Mouse (Mus musculus) lung, postnatal 10 days (tissue): ENCODE data around the gene Polr1e.
"Not testable (repeated sequence)": the region's sequence is repeated elsewhere in the genome, so short reads cannot be mapped to it uniquely, and the experiment has no call there.

ENCODE experiments used
- DNase-seq: peaks from one replicate; pipeline ENCODE4 v3.0.0; 2021

The Polr1e gene

DNA sequence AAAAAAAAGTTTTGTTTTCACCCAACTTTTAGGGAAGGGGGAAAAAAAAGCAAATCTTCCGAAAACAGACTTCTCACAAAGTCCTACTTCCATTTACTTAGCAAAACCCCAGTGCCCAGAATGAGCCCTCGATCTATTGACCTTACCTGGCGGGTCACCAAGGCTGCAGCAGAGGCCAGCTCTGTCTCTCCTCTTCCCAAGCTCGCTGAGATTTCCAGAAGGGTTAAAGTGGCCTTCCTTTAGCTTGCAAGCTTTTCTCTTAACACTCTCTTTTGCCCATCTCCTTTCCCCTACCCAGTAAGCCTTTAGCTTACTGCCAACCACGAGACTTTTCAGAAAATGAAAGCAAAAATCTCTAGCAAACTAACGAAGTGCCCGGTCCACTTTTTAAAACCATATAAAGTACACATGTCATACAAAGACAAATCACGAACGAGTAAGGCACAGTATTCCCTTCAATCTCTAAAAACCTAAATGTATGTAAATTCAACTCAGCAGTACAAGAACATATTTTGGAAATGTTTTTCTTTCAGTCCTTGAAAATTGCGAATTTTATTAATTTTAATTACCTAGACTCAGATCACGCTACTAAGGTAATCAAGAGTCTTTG lies 7.5 kb upstream of the Polr1e start:
- DNase-seq = peak; percentile 26

DNA sequence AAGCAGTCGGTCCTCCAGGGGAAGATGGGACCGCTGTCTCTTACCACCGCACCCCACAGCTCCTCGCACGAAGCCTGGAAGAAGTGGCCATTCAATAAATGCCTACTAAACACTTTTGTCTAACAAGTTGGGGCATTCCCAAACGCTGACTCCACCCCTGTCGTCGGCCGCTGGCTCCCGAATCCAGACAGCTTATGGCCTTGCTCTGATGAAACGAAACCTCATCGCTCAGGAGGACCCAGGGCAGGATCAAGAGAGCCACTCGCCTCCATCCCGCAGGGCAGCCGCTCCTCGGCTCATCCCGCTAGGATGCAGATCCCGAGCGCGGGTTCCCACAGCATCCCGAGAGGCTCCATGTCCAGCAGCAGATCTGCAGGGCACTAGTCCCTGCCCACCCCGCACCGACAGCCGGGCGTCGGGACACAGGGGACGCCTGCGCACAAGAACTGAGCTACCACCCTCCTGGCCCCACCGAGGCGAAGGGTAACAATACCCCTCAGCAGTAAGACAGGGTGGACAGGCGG lies 6.7 kb upstream of the Polr1e start:
- DNase-seq = peak; percentile 82

DNA sequence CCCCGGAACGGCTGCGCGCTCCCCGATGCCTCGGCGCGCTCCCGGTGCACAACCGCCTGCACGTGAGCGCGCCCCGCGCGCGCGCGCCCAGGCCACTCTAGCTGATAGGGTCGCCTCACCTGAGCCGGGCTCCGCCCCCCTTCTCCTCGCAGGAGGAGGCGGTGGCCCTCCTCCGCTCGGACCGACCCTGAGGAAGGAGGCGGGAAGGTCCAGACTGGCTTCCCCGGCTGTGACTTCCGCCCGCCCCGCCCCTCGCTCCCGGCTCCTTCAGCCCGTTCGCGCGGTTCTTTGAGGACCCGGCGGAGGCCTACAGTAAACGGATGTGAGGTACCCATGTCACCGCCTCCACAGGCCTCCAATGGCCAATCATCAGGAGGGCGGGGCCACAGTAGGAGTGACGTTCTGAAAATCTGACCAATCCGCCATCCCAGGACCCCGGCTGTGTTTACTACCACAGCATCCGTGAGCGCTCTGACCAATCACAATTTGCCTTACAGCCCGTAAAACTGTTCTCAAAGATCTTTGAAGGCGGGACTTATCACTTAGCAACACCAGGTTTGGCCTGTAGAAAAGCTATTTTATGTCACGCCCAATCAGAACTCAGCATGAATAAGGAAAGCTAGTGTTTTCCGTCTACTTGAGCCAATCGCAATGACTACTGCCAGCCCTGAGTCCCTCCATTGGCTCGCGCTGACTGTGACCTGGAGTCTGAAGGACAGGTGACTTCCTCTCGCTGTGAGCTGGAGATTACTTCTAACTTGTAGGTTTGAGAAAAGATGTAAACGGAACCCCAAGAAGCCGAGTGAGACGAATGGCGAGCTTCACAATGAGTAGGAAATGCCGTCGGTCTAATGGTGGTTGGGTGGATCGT lies 6.0 kb upstream of the Polr1e start, which contains the start of gene Zbtb5:
Gene Zbtb5 (minus strand): TSS at position 308 of the 871 bp plus-strand sequence.
- DNase-seq = peak; percentile 100

DNA sequence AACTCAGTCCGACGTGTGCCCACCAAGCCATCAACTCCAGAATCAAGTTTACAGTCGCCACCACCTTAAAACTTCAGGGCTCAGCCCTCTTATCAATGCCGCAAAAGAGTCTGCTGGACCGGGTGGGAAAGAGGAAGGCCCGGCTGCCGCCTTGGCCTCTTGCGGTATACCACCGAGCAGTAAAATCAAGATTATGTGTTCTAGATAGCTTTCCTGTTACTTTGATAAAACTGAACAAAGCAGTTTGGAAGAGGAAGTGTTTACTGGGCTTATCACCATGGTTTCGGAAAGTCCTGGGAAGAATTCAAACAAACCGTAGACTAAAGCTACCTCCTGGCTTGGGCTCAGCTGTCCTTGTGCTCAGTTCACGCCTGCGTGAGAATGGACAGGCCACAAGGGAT lies 5.4 kb upstream of the Polr1e start:
- DNase-seq = no peak

DNA sequence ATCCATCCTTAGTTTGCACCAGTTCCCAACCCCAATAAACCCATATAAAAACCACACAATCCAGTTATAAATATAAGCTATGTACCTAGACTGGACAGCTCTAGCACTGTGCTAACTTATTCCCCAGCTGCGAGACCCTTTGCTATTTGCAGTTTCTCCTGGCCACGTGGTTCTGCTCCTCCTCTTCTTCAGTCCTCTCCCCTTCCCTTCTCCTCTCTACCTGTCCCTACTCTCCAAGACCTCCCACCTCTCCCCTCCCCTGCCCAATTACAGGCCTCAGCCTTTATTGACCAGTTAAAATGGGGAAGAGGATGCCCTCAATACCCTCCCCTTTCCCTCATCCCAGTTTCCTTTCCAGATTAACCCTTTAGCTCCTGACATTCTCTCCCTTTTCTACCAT lies 4.8 kb upstream of the Polr1e start:
- no peak for DNase-seq

DNA sequence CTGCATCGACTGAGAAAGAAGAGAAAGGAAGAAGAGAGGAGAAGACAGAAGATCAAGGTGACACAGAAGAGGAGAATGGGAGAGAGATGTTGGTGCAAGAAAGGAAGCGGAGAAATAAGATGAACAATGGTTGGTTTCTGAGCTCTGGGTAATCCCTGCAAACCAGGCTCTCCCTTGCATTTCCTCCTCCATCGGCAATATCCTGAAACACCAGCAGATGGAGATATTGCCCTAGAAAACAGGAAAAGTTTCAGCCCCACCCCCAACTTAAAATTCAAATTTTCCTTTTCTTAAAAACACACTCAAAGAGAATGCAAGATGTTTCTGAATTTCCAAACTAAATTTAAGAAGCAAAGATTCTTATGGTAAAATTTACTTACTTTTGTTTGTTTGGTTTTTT lies 2.8 kb upstream of the Polr1e start:
- DNase-seq = peak; percentile 80

DNA sequence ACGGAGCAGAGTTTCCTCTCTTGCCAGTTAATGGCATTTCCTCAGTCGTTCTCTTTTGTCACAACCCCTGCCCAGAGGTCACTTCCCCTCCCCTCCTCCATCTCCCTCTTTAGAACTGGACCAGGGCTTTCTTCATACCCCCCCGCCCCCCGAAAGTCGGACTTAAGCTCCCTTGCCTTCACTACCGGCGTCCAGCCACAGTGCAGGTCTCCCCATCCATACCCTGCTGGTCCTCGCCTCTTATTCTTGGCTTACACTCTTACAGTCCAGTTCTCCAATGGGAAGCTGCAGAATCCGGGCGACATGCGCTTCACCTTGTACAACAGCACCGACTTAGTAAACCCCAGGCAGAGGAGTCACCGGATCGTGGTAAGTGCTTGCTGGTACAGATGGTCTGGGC lies 626 bp downstream of the Polr1e start:
- no peak for DNase-seq

DNA sequence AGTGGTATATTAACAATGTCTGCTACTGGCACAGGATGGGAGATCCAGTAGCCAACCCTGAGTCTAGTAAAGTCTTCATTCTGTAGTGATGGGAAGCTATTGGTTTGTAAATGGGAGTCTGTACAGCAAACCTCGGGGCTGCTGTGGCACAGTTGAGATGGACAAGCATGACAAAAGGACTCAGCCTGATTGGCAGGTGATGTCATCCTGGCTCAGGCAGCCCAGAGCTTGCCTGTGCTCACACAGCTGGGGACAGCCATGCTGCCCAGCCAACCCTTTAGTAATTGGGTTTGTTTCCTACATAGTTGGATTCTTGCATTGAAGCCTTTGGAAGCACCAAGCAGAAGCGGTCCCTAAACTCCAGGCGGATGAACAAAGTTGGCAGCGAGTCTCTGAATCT lies 8.1 kb downstream of the Polr1e start:
- no peak for DNase-seq

DNA sequence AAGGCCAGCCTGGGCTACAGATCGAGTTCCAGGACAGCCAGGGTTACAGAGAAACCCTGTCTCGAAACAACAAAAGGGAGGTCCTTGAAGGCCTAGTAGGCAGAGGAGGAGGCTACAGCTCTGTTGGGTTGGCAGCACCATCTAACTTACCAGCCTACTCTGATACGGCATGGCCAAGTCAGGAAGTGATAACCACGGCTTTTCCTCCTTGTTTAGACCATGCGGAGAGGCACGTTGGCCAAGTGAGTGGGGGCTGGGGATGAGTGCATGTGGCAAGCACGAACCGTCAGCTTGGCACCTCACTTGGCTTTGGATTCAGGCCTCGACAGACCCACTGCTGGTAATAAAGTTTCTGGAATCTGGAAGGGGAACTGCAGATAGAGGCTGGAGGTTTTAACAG lies 14.2 kb downstream of the Polr1e start:
- DNase-seq = no peak

DNA sequence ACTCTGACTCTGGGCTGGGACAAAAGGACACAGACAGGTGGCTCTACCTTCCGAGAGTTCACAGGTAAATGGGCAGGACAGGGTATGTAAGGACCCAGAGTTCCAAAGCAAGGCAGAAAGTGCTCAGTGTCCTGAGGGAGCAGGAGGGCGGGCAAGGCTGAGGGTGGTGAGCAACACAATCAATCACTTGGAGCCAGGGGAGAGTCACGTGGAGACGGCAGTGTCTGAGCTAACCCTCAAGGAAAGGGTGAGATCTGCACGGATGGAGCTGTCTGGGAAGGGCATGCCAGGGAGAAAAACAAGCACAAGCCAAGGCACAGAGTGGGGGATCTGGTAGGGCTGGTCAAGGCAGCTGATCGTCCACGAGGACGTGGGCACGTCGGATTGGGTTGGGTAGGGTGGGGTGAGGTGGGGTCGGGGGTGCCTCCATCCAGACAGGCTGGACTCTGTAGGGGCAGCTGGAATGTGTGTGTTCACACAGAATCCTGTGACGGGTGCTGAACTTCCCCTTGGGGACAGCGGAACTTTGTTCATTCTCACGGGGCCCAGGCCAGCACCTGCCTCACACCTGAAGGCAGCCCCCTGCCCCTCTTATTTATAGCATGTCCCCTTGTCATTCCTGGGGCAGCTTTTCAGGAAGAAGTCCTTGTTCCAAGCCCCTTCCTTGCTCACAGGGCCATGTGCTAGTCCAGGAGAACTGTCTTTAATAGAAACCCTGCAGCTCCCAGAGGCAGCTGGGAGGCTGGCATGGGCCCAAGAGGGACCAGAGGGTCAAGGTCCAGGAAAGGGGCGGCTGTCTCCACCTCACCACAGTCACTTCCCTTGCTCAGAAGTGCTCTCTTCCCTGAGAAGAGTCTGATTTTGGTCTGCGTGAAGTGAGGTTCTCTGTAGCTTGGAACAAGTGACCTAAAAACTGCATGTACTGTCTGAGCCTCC lies 16.6 kb downstream of the Polr1e start:
- DNase-seq = peak; percentile 65

DNA sequence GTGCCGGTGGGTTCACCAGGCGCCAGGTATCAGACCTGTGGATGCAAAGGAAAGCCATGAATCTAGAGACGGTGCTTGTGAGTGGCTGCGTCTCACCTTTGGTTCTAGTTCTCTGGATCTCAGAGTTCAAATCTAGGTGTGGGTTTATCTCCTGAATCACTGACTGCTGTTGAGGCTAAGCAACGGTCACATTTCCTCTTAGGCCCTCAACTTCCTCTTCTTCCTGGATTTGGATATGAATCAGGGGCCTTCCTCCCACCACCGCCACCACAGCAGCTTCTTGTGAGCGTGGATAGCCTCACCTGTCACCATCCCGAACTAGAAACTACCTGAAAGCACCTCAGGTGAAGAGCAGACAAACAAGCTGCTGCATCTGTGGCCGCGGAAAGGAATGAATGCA lies 17.7 kb downstream of the Polr1e start:
- no peak for DNase-seq

DNA sequence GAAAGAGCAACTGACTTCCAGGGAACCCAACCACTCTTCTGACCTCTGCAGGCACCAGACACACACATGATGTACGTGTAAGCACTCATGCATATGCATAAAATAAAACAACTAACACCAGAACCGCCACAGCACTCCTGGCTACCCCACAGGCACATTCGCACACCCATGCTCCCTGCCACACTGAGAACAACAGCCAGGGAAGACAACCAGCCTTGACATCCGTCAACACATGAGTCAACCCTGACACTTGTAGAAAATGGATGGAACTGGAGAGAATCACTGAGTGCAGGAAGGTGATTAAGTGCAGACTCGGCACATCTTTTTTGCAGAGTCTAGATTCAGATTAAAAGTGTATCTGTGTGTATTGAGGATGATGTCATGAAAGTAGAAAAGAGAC lies 18.2 kb downstream of the Polr1e start:
- no peak for DNase-seq

DNA sequence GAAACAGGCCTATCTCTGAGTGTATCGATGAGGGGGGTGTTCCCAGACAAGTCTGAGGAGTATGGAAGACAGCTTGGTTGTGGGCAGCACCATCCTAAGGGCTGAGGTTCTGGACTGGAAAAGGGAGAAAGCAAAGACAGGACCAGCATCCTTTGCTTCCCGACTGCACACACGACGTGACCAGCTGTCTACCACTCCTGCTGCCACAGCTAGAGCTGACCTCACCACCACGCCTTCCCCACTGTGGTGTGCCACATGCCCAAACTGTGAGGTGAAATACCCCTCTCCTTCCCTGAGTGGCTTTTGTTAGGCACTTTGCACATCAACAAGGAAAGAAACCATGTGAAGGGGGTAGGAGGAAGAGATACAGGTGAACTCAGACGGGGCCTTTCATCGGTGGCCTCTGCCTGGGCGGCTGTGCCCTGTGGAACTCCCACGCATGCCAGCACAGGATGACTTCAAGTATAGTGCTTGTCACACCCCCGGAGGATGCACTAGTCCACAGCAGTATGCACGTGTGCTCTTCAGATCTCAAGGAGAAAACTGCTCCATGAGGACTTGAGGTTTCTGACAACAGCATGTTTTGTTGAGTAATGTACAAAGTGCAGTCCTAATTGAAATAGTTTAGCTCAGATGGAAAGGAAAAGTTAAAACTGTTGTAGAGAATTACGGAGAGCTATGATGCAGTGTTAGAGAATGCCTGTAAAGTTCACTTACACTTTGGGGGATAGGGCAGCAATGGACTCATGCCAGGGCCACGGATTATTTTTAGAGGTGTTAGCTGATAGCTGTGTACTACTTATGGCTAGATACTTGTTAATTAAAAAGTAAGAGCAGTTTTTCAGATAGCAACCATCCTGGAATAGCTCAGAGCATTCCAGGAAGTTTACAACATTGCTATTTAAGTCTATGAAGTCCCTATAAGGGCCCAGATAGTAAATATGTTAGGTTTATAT lies 19.4 kb downstream of the Polr1e start:
- DNase-seq = peak; percentile 52

DNA sequence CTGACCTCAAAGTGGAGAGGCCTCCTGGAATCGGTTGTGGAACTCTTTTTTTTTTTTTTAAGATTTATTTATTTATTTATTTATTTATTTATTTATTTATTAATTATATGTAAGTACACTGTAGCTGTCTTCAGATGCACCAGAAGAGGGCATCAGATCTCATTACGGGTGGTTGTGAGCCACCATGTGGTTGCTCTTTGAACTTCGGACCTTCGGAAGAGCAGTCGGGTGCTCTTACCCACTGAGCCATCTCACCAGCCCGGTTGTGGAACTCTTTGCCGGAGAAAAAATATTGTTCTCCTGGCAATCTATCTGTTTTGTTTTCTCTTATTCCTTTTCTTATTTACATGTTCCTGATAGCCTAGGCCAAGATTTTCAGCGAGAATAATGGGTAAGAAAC lies 20.5 kb downstream of the Polr1e start:
- peak; percentile 19 for DNase-seq

DNA sequence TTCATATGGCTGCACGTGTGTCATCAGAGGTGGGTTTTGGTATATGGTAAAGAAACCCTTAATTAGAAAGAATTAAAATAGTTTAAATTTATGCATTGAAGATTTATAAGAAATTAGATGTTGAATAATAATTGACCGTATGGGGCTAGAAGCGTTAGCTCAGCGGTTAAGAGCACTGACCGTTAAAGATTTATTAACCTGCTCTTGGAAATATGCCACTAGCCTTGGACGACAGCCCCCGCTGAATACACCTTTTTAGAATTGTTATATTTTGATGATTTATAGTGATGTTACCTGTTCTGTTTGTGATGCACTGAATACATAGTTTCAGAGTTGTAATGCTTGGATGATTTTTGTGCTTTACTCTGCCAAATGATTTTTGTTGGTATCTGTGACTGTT lies 21.2 kb downstream of the Polr1e start:
- DNase-seq = not testable (repeated sequence)

DNA sequence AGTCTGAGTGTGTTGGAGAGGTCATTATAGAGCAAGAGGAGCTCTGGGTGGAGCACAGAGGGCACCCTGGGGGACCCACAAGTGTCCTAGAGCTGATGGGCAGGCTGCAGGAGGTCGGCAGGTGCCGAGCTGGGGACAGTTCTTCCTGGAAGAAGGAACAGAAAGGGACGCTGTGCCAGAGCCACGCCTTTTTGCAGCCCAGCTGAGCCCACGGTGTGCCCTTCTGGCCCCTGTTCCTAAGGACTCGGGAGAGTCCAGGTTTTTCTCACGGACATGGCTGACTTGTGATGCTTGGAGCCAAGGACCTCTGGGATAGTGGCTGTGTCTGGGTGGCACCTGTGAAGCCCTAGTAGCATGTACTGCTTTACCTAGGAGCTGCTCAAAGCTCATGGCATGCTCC lies 22.4 kb downstream of the Polr1e start:
- DNase-seq = no peak

DNA sequence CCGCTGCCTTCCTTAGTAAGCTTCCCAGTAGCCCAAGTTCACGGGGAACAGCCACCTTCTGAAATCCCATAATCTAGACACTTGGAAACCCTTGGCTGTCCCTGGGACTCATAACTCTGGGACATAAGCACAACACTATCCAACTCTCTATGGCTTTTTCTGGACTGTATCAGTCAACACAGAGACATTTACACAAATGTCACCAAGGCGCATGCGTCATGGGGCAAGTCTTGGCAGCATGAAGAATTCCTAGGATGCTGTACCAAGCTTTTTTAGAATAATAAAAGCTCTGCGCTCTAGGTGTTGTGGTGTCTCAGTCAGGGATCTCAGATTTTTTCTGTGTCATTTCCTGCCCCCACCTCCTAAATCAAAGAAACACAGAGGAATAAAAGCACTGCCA lies 28.3 kb downstream of the Polr1e start:
- no peak for DNase-seq

DNA sequence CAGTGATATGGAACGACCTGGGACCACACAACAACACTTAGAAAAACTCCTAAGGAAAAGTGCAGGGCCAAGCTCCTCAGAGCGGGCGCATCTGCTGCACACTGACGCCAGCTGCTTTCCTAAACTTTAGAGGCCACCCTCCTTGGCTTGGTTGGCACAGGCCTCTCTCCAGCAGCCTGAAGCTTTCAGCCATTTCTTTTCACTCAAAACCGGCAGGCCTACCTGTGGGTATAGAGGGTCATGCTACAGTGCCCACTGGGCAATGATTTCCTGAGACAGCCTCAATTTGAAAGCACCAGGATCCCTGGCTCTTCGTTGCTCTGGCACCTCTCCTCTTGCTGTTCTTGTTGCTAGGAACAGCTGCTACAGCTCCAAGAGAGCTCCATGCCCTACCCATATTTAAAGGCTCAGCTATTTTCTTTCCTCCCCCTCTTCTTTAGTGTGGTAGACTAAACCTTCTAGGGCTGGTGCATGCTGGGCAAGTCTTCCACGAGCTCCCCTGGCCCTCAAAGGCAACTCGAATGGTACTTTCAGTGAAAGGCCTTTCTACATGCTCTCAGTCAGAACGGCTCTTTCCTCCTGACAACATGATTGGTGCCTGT lies 29.0 kb downstream of the Polr1e start:
- DNase-seq = no peak

DNA sequence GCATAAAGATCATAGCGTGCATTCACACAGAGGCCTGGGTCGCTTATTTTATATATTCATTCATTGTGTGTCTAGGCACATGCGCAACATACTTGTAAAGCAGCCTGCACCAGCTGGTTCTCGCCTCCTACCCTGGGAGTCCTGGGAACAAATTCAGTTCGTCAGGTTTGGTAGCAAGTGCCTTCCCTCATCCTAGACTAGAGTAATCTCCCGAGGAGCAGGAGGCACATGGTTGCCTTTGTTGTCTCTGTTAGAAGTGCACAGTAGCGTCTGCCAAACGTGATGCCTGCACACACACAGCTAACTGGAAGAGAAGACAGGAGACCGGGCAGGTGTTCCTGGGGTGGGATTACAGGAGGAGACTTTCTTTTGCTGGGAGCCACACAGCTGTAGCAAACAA lies 29.6 kb downstream of the Polr1e start:
- no peak for DNase-seq

DNA sequence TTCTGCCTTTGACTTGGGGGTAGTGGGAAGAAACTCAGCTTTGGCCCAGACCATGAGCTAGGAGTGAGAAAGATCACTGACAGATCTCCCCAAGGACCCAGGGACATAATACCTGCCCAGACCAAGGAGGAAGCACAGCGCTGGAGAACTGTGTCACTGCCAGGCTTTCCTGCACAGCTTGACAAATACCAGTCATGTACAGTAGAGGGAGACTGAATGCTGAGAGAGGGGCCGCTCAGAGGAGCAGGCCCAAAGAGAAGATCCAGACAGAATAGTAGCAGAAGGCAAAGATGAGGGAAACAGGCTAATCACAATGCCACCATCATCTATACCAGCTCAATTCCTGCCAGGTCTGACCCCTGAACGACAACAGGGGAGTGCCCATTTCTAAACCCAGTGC lies 36.5 kb downstream of the Polr1e start:
- DNase-seq = peak; percentile 14

DNA sequence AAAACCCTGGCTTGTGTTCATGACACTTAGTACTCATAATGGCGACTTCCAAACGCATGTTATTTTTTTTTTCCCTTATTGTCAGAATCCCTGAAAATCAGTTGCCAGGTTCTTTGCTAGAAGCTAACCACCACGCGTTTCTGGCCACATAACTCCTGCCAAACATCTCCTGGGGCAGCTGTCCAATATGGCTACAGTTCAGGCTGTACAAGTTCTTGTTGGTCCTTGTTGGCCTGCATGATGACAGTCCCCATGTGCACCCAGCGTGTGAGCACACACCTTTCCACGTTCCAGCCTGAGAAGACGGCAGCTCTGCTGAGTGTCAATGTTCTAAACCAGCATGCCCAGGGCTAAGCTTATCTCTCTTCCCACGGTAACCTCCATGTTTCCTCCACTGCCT lies 37.1 kb downstream of the Polr1e start:
- DNase-seq = no peak

DNA sequence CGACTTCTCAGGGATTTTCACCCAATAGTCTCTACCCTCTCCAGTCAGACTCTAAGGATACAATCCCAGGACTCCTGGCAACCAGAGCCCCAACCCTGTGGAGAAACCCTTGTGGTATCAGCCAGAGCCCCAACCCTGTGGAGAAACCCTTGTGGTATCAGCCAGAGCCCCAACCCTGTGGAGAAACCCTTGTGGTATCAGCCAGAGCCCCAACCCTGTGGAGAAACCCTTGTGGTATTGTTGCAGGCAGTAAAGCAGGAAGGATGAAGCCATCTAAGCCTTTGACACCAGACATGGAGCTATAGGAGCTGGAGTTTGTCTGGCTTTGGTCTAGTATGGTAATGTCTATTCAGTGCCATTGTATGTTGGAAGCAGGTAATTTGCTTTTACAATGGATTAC lies 45.5 kb downstream of the Polr1e start:
- not testable (repeated sequence) for DNase-seq
